Mouse (Mus musculus): ENCODE measurements at regions not wholly inside any gene's neighbourhood (a gene's known extent, or its start where the extent isn't known, plus 50 kb on each side); places are given as distances from the start of the nearest gene placed in this dataset.
"Not testable (repeated sequence)": the region's sequence is repeated elsewhere in the genome, so short reads cannot be mapped to it uniquely, and the experiment has no call there.

- DNase-seq: no peak
Measured at GRCm38 (mm10) chr9:43857988-43858387, 114.2 kb downstream of the Nectin1 start.

- no peak for DNase-seq
Measured at GRCm38 (mm10) chr9:43858761-43859160, 115.0 kb downstream of the Nectin1 start.

- no peak for DNase-seq
Measured at GRCm38 (mm10) chr9:43860264-43860663, 116.5 kb downstream of the Nectin1 start.

- no peak for DNase-seq
Measured at GRCm38 (mm10) chr9:43861375-43861774, 117.6 kb downstream of the Nectin1 start.

- DNase-seq: not testable (repeated sequence)
Measured at GRCm38 (mm10) chr9:43862034-43862433, 118.2 kb downstream of the Nectin1 start.

GRCm38 (mm10) chr9:43863609-43864397 is 120.0 kb downstream of the Nectin1 start:
- DNase-seq: peak; percentile 33 to 42

- no peak for DNase-seq
Measured at GRCm38 (mm10) chr9:43866802-43867201, 123.0 kb downstream of the Nectin1 start.

GRCm38 (mm10) chr9:43873841-43874240 is 130.1 kb downstream of the Nectin1 start:
- DNase-seq: no peak

- no peak for DNase-seq
Measured at GRCm38 (mm10) chr9:43874332-43874731, 130.5 kb downstream of the Nectin1 start.

- no peak for DNase-seq
Measured at GRCm38 (mm10) chr9:43879220-43879968, 135.6 kb downstream of the Nectin1 start.

- peak; percentile 69 to 78 for DNase-seq
Measured at GRCm38 (mm10) chr9:43879969-43880396, 136.2 kb downstream of the Nectin1 start.

GRCm38 (mm10) chr9:43893086-43893485 is 149.3 kb downstream of the Nectin1 start:
- DNase-seq: no peak

- DNase-seq: no peak
Measured at GRCm38 (mm10) chr9:43899239-43899638, 143.9 kb upstream of the Thy1 start.

GRCm38 (mm10) chr9:43908325-43908724 is 134.9 kb upstream of the Thy1 start:
- DNase-seq: no peak

GRCm38 (mm10) chr9:43915015-43915414 is 128.2 kb upstream of the Thy1 start:
- no peak for DNase-seq

GRCm38 (mm10) chr9:43917467-43917866 is 125.7 kb upstream of the Thy1 start:
- no peak for DNase-seq

- no peak for DNase-seq
Measured at GRCm38 (mm10) chr9:43919010-43919409, 124.2 kb upstream of the Thy1 start.

GRCm38 (mm10) chr9:43920053-43920754 is 123.0 kb upstream of the Thy1 start:
- peak; percentile 74 to 81 for DNase-seq

- DNase-seq: no peak
Measured at GRCm38 (mm10) chr9:43922231-43922630, 121.0 kb upstream of the Thy1 start.

- DNase-seq: no peak
Measured at GRCm38 (mm10) chr9:43923088-43923487, 120.1 kb upstream of the Thy1 start.

GRCm38 (mm10) chr9:43924795-43925194 is 118.4 kb upstream of the Thy1 start:
- DNase-seq: no peak

GRCm38 (mm10) chr9:43929312-43930036 is 113.7 kb upstream of the Thy1 start:
- DNase-seq: no peak

All from layer of hippocampus, postnatal 36 days (tissue).